Mouse (Mus musculus) spleen, postnatal 4 days (tissue): ENCODE results near the gene Ifi27.
A peak's percentile ranks its signal among the peaks of the same experiment; 100 is the strongest.
"Not testable (repeated sequence)": the region's sequence is repeated elsewhere in the genome, so short reads cannot be mapped to it uniquely, and the experiment has no call there.

Source experiments
- DNase-seq, 2 experiments: peaks; one replicate each; pipeline ENCODE4 v3.0.0; 2022; ENCODE audit warnings: low spot score in 2 of 2

Ifi27 gene

DNA sequence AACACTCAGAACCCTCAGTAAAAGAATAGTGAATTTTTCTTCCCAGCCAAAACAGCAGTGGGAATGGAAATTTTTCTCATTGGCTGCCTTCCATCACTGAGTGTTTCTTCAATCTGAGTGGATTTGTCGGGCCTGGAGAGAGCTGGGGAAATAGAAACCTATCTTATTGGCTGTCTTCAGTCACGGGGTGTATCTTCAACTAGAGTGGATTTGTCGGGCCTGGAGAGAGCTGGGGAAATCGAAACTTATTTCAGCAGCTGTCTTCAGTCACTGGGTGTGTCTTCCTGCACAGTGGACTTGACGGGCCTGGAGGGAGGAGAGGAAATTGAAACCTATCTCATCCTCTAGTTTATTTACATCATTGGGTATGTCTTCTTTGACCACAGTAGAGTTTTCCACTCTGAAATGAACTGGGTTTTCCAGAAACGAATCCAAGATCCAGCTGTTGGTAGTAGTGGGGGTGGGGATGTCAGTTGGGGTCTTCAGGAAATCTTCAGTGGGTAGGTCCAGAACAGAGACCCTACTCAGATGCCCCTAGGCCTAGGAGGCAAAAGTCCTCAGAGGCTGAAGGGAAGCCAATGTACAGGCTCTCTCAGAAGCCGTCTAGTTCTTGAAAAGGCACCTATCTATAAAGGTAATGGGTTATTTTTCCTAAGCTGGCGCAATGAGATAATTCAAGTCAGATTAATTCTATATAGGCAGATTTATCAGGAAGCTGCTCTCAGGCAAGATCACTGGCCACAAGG lies at the start of gene Ifi27:
TSS of gene Ifi27 (plus strand) at position 226 of the 746 bp plus-strand sequence.
- peak in 1 of 2 experiments; percentile 40 for DNase-seq

DNA sequence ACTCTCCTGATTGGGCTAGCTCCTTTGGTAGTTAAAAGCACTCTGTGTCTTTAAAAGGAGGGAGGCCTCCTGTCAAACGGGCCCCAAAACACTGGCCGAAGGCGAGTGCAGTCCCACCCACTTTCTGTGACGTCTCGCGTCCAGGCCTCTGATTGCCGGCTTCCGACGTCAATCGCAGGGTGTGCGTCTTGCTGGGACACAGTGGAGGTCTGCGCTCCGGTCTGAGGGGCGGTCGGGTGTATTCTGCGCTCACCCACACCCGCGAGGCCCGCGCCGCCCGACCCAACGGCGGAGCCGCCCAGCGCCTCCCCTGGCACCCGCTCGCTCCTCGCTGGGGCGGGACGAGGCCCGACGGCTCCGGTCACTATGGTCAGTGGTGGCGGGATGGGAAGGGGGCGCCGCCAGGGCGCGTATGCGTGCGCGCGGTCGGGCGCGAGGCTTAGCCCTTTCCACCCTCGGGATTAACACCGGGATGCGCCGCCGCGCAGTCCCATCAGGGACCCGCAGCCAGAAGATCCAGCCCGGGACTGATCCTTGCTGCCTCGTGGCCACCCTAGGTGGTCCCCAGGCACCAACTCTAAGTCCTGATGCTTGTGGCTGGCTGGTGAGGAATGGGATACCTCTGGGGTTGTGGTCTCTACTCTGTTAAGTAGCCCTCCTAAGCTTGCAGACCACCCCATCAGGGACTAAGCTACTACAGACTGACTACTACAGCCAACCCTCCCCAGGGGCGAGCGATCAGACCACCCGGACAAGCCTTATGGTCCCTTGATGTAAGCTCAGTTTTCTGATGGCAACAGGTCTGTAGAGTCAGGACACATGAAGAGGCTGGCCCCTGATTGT lies 45.3 kb upstream of the Ifi27 start, which contains the start of gene Otub2:
TSS of gene Otub2 (plus strand) at position 178 of the 843 bp plus-strand sequence.
- peak; percentile 95 to 96 for DNase-seq

DNA sequence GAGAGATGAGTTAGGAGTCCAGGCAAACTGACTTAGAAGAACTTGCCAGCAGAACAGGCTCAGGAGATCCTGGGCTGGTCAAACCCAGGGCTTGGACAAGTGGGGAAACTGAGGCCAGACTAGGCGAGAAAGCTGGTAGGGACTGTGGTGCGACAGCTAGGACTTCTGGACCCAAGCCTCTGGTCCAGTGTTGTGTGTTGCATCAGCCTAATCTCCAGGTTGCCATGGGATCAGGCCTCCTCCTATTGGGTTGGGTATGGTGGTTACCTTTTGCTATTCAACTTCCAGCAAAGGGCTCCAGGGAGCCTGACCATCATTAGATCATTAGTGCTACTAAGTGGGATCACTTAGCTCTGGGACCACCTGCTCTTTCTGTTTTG lies 44.7 kb upstream of the Ifi27 start:
- no peak for DNase-seq

DNA sequence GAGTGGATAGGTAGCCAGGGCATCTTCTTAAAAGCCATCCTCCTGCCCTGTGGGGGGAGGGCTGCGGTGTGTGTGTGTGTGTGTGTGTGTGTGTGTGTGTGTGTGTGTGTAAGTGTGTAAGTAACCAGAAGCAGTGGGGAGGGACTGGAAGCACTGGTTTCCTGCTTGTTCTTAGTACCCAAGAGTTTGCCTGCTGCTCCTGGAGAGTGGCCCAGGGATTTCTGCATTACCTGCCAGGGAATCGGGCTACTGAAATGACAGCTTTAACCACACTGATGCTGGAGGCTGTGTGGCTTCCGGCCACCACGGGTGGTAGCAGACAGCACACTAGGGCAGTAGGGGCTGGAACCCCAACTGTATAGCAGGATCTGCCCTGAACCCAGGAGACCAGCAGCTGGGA lies 44.0 kb upstream of the Ifi27 start:
- DNase-seq, result no peak

DNA sequence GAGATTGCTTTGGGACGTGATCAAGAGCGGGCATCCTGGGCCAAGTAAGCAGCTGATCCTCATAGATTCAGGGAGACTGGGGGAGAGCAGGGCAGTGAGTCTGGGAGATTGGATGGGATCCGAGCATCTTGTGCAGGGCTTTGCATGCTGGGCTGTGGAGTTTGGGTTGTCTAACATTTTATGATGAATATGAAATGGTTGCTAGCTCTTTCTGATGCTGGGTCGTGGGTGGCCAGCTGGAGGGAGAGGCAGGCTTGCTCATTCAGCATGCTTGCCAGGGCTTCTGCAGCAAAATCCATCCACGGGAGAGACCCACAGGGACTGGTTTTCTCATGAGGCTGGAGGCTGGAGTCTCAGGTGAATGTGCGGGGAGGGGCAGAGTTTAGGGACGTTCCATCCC lies 42.9 kb upstream of the Ifi27 start:
- DNase-seq, result no peak

DNA sequence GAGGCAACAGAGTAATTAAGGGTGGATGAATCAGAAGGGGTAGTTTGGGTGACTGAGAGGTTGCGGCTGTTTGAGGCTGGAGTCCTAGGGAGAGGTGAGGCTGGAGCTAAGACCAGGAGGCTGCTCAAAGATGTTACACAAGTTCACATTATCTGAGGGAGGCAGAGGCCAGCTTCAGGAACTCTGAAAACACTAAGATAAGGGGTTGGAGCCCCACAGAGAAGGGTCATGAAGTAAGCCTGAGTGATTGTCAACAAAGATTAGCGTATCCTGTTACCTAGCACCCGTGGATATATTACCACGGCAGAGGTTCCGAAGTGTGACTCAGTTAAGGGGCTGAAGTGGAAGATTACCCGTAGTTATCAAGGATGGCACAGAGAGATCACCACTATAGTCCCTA lies 40.5 kb upstream of the Ifi27 start:
- DNase-seq, result peak in 1 of 2 experiments; percentile 55

DNA sequence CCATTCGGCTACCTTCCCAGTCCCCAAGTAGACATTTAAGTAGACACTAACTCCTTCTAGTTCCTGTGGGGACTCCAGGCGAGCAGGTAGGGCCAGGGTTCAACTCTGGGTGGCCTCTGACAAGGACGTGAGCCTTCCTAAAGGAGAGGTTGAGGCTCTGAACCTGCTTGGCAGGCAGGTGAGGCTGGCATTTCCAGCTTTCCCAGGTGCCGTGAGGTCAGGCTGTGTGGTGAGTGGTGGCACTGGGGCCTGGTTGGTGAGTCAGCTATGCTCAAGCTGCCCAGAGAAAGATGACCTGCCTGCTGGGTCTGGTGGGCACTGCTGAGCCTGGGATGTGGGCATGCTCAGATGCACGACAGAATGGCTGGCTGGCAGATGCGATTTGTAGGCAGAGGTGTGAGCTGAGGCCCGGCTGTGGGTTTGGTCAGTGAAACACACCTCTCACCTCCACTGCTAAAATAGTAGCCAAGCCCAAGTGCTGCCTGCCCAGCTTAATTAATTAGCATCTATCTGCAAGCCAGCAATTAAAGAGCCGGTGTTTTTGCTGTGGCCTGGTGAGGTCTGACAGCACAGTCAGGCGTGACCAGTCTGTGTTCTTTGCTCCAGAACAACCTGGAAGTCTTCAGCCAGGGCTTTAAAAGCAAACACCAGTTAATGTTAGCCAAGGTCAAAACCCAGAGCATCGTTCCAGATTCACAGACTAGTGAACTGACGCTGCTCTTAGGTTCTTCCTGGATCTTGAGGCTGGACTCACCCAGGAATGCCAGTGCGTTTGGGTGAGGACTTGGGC lies 38.3 kb upstream of the Ifi27 start:
- DNase-seq, result no peak

DNA sequence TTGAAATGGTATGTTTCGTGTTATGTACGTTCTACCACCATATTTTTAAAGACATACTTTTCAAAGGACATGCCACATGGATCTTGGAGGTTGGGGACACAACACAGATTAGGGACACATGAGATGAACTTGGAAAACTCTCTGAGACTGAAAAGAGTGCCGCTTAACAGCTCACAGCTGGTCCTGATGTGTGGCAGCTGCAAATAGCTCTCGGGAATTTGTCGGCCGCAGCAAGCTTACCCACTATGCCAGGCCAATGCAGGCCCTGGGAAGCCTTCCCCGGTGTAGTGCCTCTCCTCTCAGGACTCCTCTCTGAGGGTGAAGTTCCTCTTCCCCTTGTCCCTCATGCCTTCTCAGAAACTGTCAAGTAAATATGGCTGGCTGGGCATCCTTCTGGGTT lies 37.3 kb upstream of the Ifi27 start:
- DNase-seq, result no peak

DNA sequence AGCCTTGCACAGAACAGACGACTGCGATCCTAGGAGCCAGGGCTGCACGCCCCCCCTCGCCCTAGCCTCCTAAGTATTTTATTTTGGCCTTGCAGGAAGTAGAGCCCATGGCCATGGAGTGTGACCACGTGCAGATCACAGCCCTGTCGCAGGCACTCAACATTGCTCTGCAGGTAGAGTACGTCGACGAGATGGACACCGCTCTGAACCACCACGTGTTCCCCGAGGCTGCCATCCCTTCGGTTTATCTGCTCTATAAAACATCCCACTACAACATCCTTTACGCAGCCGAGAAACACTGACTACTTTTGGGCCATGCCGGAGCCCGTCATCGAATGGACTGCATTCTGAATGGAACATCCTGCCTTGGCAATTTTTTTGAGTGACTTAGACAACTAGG lies 29.9 kb upstream of the Ifi27 start:
- DNase-seq, result no peak

DNA sequence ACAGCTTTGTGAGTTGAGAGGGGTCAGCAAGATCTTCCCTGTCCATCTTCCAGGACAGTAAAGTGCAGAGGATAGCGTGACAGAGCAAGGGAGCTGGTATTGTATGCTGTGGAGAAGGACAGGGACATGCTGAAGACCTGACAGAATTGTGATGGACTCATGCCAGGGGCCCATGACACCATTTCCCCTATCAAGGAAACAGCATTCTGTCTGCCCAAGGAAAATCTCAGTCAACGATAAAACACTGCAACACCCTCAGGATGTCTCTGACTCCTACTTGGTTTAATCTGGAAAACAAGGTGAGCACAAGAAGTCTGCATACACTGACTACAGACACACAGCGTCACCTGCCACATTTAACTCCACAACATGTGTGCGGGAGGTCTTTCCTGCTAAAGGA lies 26.3 kb upstream of the Ifi27 start, which contains the start of gene 9330161L09Rik:
TSS of gene 9330161L09Rik (minus strand) at position 101 of the 400 bp plus-strand sequence.
- DNase-seq, result no peak

DNA sequence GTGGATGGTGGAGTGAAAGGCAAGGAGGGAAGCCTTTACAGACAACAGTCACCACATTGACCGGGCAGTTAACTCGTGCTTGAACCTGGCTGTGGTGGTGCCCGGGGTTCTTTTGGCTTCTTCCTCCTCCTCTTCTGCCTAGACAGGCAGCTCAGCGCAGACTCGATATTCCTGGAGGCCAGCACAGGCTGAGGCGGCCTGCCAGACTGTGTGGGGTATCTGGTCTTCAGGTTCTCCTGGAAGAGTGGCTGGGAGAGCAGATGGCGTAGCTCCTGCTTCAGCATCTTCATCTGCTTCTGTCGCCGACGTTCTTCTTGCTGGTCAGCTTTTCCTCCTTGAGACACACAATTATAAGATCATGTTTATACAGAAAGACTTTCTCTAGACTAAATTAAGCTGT lies 25.9 kb upstream of the Ifi27 start:
- no peak for DNase-seq

DNA sequence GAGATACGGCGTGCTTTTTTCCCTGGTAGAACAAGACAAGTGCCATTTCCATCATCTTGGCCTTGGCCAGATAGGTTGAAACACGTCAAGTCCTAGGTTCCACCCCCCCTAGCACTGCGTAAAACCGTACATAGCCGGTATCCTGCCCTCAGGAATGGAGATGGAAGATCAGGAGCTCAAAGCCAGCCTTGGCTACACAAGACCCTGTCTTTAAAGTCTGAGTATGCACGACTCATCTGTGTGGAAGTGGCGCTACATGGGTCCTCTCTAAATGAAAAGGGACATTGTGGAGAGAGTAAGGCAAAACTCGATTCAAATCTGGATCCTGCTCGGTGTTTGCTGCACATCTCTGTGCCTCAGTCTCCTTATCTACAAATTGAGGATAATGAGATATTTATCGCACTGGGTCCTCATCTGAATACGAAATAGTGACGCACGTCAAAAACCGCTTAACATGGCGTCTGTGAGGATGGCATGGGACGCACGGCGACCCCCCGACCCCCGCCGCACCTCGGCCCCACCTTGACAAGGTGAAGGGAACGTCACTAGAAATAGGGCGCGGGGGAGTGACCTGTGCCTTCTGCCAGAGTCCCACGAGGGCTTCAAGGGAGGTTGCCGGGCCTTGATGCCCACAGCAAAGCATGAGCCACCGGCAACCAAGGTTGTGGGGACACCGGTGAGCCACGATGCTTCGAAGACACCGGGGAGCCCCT lies 8.8 kb upstream of the Ifi27 start:
- DNase-seq, result no peak

DNA sequence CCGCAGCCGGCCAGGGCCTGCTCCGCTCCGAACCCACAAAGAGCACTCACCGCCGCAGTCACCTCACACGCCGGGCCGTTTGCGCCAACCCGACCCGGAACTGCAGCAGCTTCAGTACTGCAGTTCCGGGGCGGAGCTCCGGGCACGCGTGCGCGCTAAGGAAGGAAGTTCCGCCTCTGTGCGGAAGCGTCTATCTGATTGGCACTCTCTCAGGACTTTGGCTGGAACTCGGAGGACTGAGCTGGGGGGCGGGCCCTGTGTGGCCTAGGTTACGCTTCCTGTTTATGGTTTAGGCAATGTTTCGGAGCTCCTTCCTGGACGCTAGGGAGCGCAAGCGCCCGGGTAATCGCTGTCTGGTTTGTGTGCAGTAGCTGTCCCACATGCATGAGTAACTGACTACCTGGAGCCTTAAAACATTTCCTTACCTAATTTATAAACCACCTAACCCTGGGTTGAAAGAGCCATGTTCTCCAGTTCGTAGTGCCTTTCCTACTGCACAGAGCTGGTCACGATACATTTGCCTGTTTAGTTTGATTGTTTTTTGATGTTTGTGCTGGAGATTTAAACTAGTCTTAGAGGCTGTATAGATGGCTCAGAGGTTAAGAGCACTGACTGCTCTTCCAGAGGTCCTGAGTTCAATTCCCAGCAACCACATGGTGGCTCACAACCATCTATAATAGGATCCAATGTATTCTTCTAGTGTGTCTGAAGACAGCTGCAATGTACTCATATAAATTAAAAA lies 8.1 kb upstream of the Ifi27 start, which contains the start of gene Ddx24:
TSS of gene Ddx24 (minus strand) at position 102 of the 742 bp plus-strand sequence.
- DNase-seq, result peak; percentile 96 to 97

DNA sequence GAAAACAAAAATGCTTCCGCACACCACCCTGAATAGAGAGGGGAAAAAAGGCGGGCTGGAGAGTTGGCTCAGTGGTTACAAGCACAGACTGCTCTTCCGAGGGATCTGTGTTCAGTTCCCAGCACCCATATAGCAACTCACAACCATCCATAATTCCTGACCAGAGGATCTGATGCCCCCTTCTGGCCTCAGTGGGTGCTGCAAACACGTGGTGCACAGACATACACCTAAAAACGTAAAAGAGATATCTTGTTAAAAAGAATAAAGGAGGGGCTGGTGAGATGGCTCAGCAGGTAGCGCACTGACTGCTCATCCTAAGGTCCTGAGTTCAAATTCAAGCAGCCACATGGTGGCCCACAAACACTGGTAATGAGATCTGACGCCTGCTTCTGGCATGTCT lies 7.3 kb upstream of the Ifi27 start:
- peak in 1 of 2 experiments; percentile 57 for DNase-seq

DNA sequence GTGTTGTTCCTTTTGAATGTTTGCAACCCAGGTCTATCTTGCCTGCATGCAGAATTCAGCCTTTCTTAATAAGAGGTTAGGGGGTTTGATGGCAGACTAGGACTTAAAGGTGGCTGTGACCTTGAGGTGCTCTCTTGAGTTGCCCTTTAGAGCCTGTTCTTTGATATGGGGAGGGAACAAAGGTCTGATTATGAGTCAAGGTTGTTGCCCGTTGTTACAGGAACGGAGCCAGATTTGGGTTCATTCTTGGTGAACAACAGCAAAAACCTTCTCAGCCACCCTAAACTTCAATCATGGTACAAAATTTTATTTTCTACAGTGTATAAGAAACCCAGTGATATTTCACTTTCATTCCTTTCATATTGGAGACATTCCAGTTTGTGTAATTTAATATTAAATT lies 581 bp upstream of the Ifi27 start:
- DNase-seq, result no peak

DNA sequence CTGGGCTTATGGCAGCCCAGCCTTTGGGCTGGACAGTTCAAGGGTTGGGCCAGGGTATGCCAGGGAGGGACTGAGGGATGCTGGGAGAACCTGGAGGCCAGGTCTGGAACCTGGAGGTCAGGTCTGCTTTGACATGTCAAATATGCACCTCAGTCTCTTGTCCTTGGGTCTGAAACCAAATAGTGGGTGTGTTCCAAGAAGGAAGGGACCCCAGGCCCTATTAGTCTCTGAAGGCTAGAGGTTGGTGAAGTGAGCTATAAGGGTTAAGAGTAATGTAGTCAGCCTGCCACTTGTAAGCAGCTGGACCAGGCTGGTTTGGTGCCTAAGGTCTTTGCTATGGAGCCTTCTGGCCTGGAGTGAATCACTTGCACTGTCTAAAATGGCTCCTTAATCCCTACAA lies 850 bp downstream of the Ifi27 start:
- DNase-seq, result no peak

DNA sequence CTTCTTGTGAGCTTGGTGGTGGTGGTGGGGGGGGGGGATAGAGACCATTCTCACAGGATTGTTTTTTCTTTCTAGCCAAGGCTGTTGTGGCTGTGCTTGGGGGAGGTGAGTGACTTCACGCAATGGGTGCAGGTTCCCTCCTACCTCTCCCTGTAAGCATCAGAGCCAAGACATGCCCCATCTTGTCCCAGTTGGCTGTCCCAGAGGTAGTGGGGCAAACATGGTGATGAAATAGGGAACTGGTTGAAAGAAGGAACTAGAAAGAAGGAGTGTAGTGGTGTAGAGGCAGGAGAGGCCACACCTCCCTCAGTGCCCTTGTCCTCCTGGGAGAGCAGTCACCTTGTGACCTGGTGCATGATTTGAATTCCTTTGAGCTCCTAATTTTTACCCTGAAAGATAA lies 3.6 kb downstream of the Ifi27 start:
- DNase-seq, result no peak

DNA sequence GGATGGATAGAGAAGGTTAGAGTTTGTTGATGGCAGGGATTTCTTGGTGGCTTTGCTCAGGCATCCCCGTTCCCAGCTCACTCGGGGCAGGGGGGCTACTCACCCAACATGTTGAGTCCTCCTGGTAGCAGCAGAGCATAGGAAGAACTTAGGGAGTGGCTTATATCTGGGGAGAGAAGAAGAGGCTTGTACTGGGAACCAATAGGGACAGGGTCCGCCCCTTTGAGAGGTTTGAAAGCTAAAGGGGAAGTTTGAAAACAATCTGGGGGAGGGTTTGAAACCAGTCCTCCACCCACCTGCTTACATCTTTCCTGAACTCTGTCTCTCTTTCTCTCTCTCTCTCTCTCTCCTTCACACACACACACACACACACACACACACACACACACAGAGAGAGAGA lies 9.5 kb downstream of the Ifi27 start, which contains the start of gene Ifi27l2a:
TSS of gene Ifi27l2a (minus strand) at position 157 of the 400 bp plus-strand sequence.
- DNase-seq, result no peak

DNA sequence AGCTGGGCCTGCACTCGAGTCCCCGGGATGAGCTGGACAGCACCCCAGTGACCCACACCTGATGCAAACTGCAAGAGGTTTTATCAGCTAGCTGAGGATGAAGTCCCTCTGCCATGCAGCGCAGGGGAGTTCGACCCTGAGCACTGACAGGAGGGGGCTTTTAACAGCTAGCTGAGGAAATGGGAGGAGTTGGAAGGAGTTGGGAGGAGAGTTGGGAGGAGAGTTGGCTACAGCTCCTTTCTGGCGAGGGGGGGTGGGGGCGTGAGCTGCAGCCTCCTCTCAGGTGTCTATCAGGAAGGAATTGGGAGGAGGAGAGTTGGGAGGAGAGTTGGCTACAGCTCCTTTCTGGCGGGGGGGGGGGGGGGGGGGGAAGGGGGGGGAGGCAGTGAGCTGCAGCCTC lies 10.2 kb downstream of the Ifi27 start:
- DNase-seq, result not testable (repeated sequence)

DNA sequence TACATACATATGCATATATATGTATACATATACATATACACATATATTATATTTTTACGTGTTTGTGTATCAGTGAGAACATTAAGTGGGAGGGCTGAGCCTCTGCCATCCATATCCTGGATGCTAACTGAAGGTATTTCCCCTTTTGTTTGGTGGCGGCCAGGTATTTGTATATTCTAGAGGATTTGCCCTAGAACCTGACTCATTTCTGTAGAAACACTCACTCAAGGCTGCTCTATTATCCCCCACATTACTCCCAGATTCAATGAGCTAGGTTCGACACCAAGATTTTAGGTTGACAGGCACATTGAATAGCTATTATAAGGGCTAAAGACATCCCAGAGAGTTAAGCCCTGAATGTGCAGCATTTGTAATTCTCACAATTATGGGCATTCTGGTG lies 11.0 kb downstream of the Ifi27 start:
- DNase-seq, result no peak

DNA sequence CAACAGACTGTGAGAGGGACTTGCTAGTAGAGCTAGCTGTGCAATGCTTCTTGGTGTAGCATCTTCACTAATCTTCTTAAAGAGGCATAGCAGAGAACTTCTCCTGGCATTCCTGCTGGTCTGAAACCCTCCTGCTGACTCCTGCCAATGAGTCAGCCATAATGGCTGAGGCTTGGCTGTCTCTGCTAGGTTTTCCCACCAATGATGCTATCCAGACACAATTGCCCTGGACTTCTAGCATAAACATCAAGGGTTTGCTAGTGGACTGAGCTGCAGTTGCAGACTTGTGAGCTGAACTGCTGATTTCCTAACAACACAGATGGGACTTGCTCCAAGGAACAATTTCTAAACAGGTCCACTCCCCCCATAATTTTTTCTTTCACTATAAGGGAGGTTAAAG lies 19.4 kb downstream of the Ifi27 start:
- no peak for DNase-seq
